Mouse (Mus musculus): ENCODE data around the gene Cpa1. TPM values are rescaled to one million over a fixed set of nuclear protein-coding genes. Genes with fewer than 3 reads are reported as not detected.

Gene Cpa1
- total and polyA plus RNA-seq, 2 experiments from 2014 or later = 0.51 to 0.60 TPM

DNA sequence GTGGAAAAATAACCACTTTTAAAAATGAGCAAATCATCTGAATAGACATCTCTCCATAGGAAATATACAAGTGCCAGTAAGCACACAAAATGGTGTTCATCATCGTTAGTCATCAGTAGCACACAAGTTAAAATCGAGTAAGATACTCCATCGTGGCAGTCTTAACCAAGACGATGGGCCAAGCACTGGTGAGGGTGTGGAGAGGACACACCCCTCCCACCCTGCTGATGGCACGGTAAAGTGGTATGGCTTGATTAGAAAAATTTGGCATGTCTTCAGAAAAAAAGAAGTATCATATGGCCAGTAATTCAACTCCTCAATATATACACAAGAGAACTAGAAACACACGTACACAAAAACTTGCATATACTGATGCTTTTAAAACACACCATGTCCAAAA, 37.5 kb downstream of the Cpa1 start:
- H3K27me3 ChIP-seq (ENCODE audit: insufficient read depth, low read length) = no peaks in the 10 kb centered on the region
- TF ChIP-seq CTCF (IDR thresholded peaks at IDR 0.05) = no peak
- H3K4me1 ChIP-seq (ENCODE audit: insufficient read depth, low read length) = peaks cover 22% of the 10 kb centered on the region; the same call in 1 of the 2 replicates
- H3K27ac ChIP-seq (ENCODE audit: low read depth, low read length) = no peak overlapping the region
- DNase-seq (ENCODE audit: low spot score) (no peak), ATAC-seq (ENCODE audit: low FRiP score) (no peak)
- no peaks in the 10 kb centered on the region for H3K9me3 ChIP-seq (ENCODE audit: low read length)
- no peak overlapping the region for H3K4me3 ChIP-seq (ENCODE audit: low read depth, low read length)
- H3K9ac ChIP-seq (replicated peaks; ENCODE audit: low read length, poor library complexity, severe bottlenecking) = no peak overlapping the region
- WGBS = 87% methylated on average over 6 of the region's 6 CpGs
- no peaks in the 10 kb centered on the region for H3K36me3 ChIP-seq (ENCODE audit: insufficient read depth, low read length)
- H3K4me2 ChIP-seq (ENCODE audit: low read depth, low read length, poor library complexity, severe bottlenecking) = no peak overlapping the region

DNA sequence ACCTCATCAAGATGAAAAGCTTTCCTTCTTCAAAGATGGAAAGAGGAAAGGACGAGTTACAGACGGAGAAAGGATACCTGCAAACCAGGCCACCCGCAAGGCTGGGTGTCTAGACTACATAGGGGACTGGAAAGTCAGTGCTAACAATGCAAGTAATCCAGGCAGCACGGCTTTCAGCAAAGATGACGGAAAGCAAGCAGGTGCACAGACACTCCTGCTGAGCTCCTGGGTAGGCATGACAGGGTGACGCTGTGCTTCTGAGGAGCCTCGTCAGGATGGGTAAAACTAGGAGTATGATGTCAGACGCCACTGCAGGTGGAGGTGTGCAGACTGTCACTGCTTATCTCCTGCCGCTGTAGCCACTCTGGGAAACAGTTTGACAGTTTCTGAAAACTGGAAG, 38.6 kb downstream of the Cpa1 start:
- 63% methylated on average over 9 of the region's 9 CpGs for WGBS
- H3K4me1 ChIP-seq (ENCODE audit: insufficient read depth, low read length) = peaks cover 22% of the 10 kb centered on the region; the same call in 1 of the 2 replicates

DNA sequence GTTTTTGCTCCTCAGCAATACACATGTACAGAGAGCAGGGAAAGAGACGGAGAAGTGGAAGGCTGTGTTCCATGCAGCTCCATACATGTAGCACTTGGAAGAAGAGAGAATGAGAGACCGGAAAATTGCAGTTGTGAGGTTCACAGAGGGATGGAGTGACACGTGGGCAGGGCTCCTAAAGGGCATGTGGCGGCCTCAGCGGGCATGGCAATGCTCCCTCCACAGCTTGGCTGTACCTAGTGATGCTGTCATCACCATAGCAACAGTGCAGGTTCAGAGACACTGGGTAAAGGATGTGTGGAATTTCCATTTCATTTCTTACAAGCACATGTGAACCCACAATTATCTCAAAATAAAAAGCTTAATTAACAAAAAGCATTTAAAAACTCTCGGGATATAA, 39.5 kb downstream of the Cpa1 start:
- no peaks in the 10 kb centered on the region for H3K36me3 ChIP-seq (ENCODE audit: insufficient read depth, low read length)
- no peak overlapping the region for H3K4me2 ChIP-seq (ENCODE audit: low read depth, low read length, poor library complexity, severe bottlenecking)
- H3K4me1 ChIP-seq (ENCODE audit: insufficient read depth, low read length) = peaks cover 21% of the 10 kb centered on the region; the same call in 1 of the 2 replicates
- H3K9me3 ChIP-seq (ENCODE audit: low read length) = no peaks in the 10 kb centered on the region
- peak; percentile 75 for DNase-seq (ENCODE audit: low spot score)
- no peak overlapping the region for H3K4me3 ChIP-seq (ENCODE audit: low read depth, low read length)
- peak overlapping the region; percentile 55 for H3K27ac ChIP-seq (ENCODE audit: low read depth, low read length)
- peak; percentile 70 for ATAC-seq (ENCODE audit: low FRiP score)
- H3K9ac ChIP-seq (replicated peaks; ENCODE audit: low read length, poor library complexity, severe bottlenecking) = no peak overlapping the region
- 20% methylated on average over 6 of the region's 6 CpGs for WGBS
- no peak for TF ChIP-seq CTCF (IDR thresholded peaks at IDR 0.05)
- no peaks in the 10 kb centered on the region for H3K27me3 ChIP-seq (ENCODE audit: insufficient read depth, low read length)

More for the DNA sequence above, 38.6 kb downstream of the Cpa1 start:
- DNase-seq (ENCODE audit: low spot score) = no peak
- no peak for TF ChIP-seq CTCF (IDR thresholded peaks at IDR 0.05)
- no peak for ATAC-seq (ENCODE audit: low FRiP score)
- Histone ChIP-seq H3K27ac (ENCODE audit: low read depth, low read length) (no peak overlapping the region), H3K4me2 (ENCODE audit: low read depth, low read length, poor library complexity, severe bottlenecking) (no peak overlapping the region), H3K4me3 (ENCODE audit: low read depth, low read length) (no peak overlapping the region), H3K36me3 (ENCODE audit: insufficient read depth, low read length) (no peaks in the 10 kb centered on the region), H3K9ac (replicated peaks; ENCODE audit: low read length, poor library complexity, severe bottlenecking) (no peak overlapping the region), H3K27me3 (ENCODE audit: insufficient read depth, low read length) (no peaks in the 10 kb centered on the region), H3K9me3 (ENCODE audit: low read length) (no peaks in the 10 kb centered on the region)

DNA sequence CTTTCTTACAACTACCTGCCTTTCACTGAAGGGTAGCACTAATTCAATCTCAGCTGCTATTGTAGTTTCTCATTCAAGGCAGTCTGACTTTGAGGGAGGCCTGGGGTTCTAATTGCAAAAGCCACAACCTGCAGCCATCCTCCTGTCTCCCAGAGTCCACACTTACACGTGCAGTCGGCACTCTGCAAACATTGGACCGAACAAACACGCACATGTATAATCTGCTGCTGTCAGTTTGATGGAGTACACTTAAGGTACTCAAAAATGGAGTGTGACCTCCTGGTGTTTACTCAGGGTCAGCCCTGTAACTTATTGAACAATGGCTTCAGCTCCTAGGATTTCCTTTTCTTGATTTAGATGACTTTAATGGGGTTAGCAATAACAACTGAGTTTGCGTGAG, 40.5 kb downstream of the Cpa1 start:
- Histone ChIP-seq H3K4me3 (ENCODE audit: low read depth, low read length) (no peak overlapping the region), H3K27me3 (ENCODE audit: insufficient read depth, low read length) (no peaks in the 10 kb centered on the region), H3K27ac (ENCODE audit: low read depth, low read length) (peak overlapping the region; percentile 52; the same call in 1 of the 2 replicates), H3K4me2 (ENCODE audit: low read depth, low read length, poor library complexity, severe bottlenecking) (no peak overlapping the region), H3K36me3 (ENCODE audit: insufficient read depth, low read length) (no peaks in the 10 kb centered on the region), H3K9me3 (ENCODE audit: low read length) (no peaks in the 10 kb centered on the region), H3K9ac (replicated peaks; ENCODE audit: low read length, poor library complexity, severe bottlenecking) (no peak overlapping the region), H3K4me1 (ENCODE audit: insufficient read depth, low read length) (peaks cover 13% of the 10 kb centered on the region; the same call in 1 of the 2 replicates)
- WGBS = 79% methylated on average over 5 of the region's 5 CpGs
- TF ChIP-seq CTCF (IDR thresholded peaks at IDR 0.05) = no peak
- no peak for DNase-seq (ENCODE audit: low spot score)
- no peak for ATAC-seq (ENCODE audit: low FRiP score)

DNA sequence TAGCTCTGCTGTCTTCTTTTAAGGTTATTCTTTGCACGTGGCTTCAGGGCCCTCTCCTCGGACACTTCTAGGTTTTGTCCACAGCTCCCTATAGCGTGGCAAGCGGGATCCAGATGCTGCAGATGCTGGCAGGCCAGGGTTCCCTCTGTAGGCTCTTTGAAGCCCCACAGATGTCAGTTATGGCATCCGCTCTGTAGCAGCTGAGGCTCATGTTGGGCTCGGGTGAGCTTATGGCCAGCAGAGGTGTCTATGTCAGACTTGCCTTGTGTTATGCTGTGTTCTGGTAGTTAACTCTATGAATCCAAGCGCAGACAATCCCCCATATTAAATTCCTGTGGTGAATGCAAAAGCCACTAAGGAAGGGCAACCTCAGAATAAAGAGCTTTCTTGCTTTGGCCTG, 41.4 kb downstream of the Cpa1 start:
- no peak overlapping the region for H3K27ac ChIP-seq (ENCODE audit: low read depth, low read length)
- peaks cover 9% of the 10 kb centered on the region; the same call in 1 of the 2 replicates for H3K4me1 ChIP-seq (ENCODE audit: insufficient read depth, low read length)
- H3K27me3 ChIP-seq (ENCODE audit: insufficient read depth, low read length) = no peaks in the 10 kb centered on the region
- no peaks in the 10 kb centered on the region for H3K9me3 ChIP-seq (ENCODE audit: low read length)
- no peak overlapping the region for H3K4me3 ChIP-seq (ENCODE audit: low read depth, low read length)
- H3K4me2 ChIP-seq (ENCODE audit: low read depth, low read length, poor library complexity, severe bottlenecking) = no peak overlapping the region
- 85% methylated on average over 7 of the region's 7 CpGs for WGBS
- DNase-seq (ENCODE audit: low spot score) = no peak
- no peak for ATAC-seq (ENCODE audit: low FRiP score)
- H3K36me3 ChIP-seq (ENCODE audit: insufficient read depth, low read length) = no peaks in the 10 kb centered on the region
- no peak overlapping the region for H3K9ac ChIP-seq (replicated peaks; ENCODE audit: low read length, poor library complexity, severe bottlenecking)
- no peak for TF ChIP-seq CTCF (IDR thresholded peaks at IDR 0.05)

DNA sequence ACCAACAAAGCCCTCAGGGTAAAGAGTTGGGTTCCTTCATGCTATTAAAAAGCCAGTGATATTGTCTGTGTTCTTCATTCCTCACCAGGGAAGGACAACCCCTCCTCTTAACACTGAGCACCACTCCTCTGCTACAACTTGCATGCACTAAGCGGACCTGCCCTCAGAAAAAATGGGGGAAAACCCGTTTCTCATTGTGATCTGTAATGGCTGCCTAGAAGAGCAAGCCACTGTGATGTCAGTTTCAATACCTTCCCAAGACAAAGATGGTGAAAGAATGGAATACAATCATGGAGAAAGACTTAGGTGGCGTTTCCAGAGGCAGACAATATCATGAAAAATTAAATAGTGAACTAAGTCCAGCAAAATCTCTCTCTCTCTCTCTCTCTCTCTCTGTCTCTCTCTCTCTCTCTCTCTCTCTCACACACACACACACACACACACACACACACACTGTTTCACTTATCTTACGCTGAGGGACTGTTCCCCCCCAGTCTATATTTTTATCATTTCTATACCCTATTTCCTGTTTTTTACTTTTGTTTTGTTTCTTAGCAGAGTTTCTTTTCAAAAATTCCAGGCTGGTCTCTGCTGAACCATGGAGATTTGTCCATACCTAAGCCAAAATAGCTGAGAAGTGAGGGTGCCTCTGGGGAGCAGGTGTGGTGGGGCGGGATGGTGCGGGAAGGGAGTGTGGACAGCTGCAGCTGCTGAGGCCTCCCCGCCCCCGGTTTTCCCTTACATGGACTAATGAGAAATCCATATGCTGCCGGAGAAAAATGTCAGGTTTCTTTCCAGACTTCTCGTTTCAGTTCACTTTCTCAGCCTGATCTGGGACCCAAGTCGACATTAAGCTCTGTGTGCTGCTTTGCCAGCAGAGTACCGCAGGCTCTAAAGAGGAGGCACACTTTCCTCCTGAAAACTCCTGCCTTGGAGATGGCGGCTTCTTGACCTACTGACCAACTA, 43.2 kb downstream of the Cpa1 start:
- H3K4me2 ChIP-seq (ENCODE audit: low read depth, low read length, poor library complexity, severe bottlenecking) = no peak overlapping the region
- H3K9ac ChIP-seq (replicated peaks; ENCODE audit: low read length, poor library complexity, severe bottlenecking) = no peak overlapping the region
- peaks cover 5% of the 10 kb centered on the region; the same call in 1 of the 2 replicates for H3K4me1 ChIP-seq (ENCODE audit: insufficient read depth, low read length)
- no peak overlapping the region for H3K27ac ChIP-seq (ENCODE audit: low read depth, low read length)
- WGBS = 70% methylated on average over 13 of the region's 13 CpGs
- no peak overlapping the region for H3K4me3 ChIP-seq (ENCODE audit: low read depth, low read length)
- no peak for TF ChIP-seq CTCF (IDR thresholded peaks at IDR 0.05)
- no peaks in the 10 kb centered on the region for H3K36me3 ChIP-seq (ENCODE audit: insufficient read depth, low read length)
- DNase-seq (ENCODE audit: low spot score) = no peak
- H3K27me3 ChIP-seq (ENCODE audit: insufficient read depth, low read length) = no peaks in the 10 kb centered on the region
- no peaks in the 10 kb centered on the region for H3K9me3 ChIP-seq (ENCODE audit: low read length)
- ATAC-seq (ENCODE audit: low FRiP score) = no peak

All from midbrain, postnatal 0 days (tissue).